In genomic region chr6:126190218-126190871, GRCm38 (mm10) we compare ENCODE assay signal across 21 mouse cellular contexts. TPM values are rescaled to one million over a fixed set of nuclear protein-coding genes. Genes with fewer than 3 reads are reported as not detected.
DNase-seq lines count a peak whose midpoint lies in the region; ATAC-seq and TF ChIP-seq lines count a peak whose summit lies in the region.
"Had no signal": no experiment of that assay in that cellular context is flagged by ENCODE, and none has a peak within 500 bp of the region (broad histone marks: within the 10 kb centered on the region; RNA-seq: fewer than 3 reads in every experiment).

No protein-coding gene starts in this region.

- no peaks in the 10 kb centered on the region for H3K36me3 ChIP-seq in heart, embryonic 10.5 days
- no peaks in the 10 kb centered on the region for H3K36me3 ChIP-seq in heart, embryonic 12.5 days
- no peaks in the 10 kb centered on the region for H3K36me3 ChIP-seq in limb, embryonic 14.5 days (ENCODE audit: control insufficient read depth, insufficient read depth, low read length)
- no peaks in the 10 kb centered on the region for H3K36me3 ChIP-seq in limb, embryonic 10.5 days
- H3K36me3 ChIP-seq: embryonic facial prominence, embryonic 15.5 days; lung, embryonic 15.5 days; midbrain, embryonic 10.5 days had no signal

- no peak overlapping the region for H3K4me3 ChIP-seq in heart, embryonic 10.5 days
- no peak overlapping the region for H3K4me3 ChIP-seq in heart, embryonic 12.5 days
- no peak overlapping the region for H3K4me3 ChIP-seq in limb, embryonic 14.5 days (replicated peaks; ENCODE audit: low read length)
- H3K4me3 ChIP-seq in limb, embryonic 10.5 days, result no peak overlapping the region
- H3K4me3 ChIP-seq: embryonic facial prominence, embryonic 15.5 days; left cerebral cortex, adult 2 months; lung, embryonic 15.5 days; midbrain, embryonic 10.5 days had no signal

- H3K27ac ChIP-seq in heart, embryonic 10.5 days, result no peak overlapping the region
- H3K27ac ChIP-seq in heart, embryonic 12.5 days (ENCODE audit: poor library complexity, severe bottlenecking), result no peak overlapping the region
- H3K27ac ChIP-seq in limb, embryonic 14.5 days (replicated peaks; ENCODE audit: low read depth, low read length), result no peak overlapping the region
- no peak overlapping the region for H3K27ac ChIP-seq in limb, embryonic 10.5 days
- H3K27ac ChIP-seq: embryonic facial prominence, embryonic 15.5 days; hindbrain, postnatal 0 days; left cerebral cortex, adult 2 months; liver, embryonic 14.5 days; lung, embryonic 15.5 days; midbrain, embryonic 10.5 days had no signal

- H3K9me3 ChIP-seq in heart, embryonic 10.5 days, result no peaks in the 10 kb centered on the region
- H3K9me3 ChIP-seq in heart, embryonic 12.5 days (replicated peaks), result no peaks in the 10 kb centered on the region
- H3K9me3 ChIP-seq in limb, embryonic 14.5 days (ENCODE audit: control insufficient read depth, low read length), result no peaks in the 10 kb centered on the region
- no peaks in the 10 kb centered on the region for H3K9me3 ChIP-seq in limb, embryonic 10.5 days (replicated peaks)
- H3K9me3 ChIP-seq: embryonic facial prominence, embryonic 15.5 days; lung, embryonic 15.5 days; midbrain, embryonic 10.5 days had no signal

- no peak overlapping the region for H3K9ac ChIP-seq in heart, embryonic 12.5 days
- H3K9ac ChIP-seq in limb, embryonic 14.5 days (ENCODE audit: low read depth, low read length, severe bottlenecking), result no peak overlapping the region
- H3K9ac ChIP-seq: embryonic facial prominence, embryonic 15.5 days; liver, embryonic 14.5 days; lung, embryonic 15.5 days had no signal

- TF ChIP-seq POLR2A in limb, embryonic 14.5 days (IDR thresholded peaks at IDR 0.05; ENCODE audit: borderline replicate concordance, extremely low read depth, insufficient read depth, insufficient read length), result no peak

- H3K4me2 ChIP-seq in heart, embryonic 12.5 days, result no peak overlapping the region
- no peak overlapping the region for H3K4me2 ChIP-seq in limb, embryonic 14.5 days (replicated peaks; ENCODE audit: low read depth, low read length, severe bottlenecking)
- H3K4me2 ChIP-seq: embryonic facial prominence, embryonic 15.5 days; lung, embryonic 15.5 days had no signal

- no peak for ATAC-seq in heart, embryonic 12.5 days (ENCODE audit: insufficient number of reproducible peaks, low FRiP score)
- ATAC-seq in limb, embryonic 14.5 days (ENCODE audit: low FRiP score, low read depth), result no peak
- ATAC-seq: forebrain, embryonic 16.5 days; hindbrain, postnatal 0 days; intestine, postnatal 0 days had no signal

- H3K4me1 ChIP-seq in heart, embryonic 10.5 days, result no peaks in the 10 kb centered on the region
- no peaks in the 10 kb centered on the region for H3K4me1 ChIP-seq in heart, embryonic 12.5 days (replicated peaks)
- no peaks in the 10 kb centered on the region for H3K4me1 ChIP-seq in limb, embryonic 14.5 days (ENCODE audit: control insufficient read depth, insufficient read depth, low read length)
- H3K4me1 ChIP-seq in limb, embryonic 10.5 days, result 0 out of 2 replicates have a peak, but pooled peaks cover 4% of the 10 kb centered on the region
- H3K4me1 ChIP-seq: embryonic facial prominence, embryonic 15.5 days; lung, embryonic 15.5 days; midbrain, embryonic 10.5 days had no signal

- peak; percentile 11 for DNase-seq in heart, embryonic 10.5 days (ENCODE audit: low spot score)
- peak; percentile 48 for DNase-seq in limb, embryonic 14.5 days (ENCODE audit: low spot score)
- DNase-seq in limb, embryonic 10.5 days (ENCODE audit: low spot score), result no peak
- peak; percentile 29 to 30 for DNase-seq in heart, postnatal 10 days
- DNase-seq in kidney, postnatal 4 days, result peak; percentile 53 to 63
- no peak for DNase-seq in embryo, embryonic 10.5 days (ENCODE audit: low spot score)
- DNase-seq: B cell, adult 2 months; cerebellum, adult 9-11 months; gastrocnemius, postnatal 36 days; lung, postnatal 4 days; thymus, adult 2 months had no signal

- 84% methylated on average over 10 of the region's 10 CpGs for WGBS in heart, embryonic 10.5 days
- WGBS in heart, embryonic 12.5 days, result 67% methylated on average over 10 of the region's 10 CpGs
- WGBS in limb, embryonic 14.5 days, result 77% methylated on average over 10 of the region's 10 CpGs
- WGBS in limb, embryonic 10.5 days, result 93% methylated on average over 10 of the region's 10 CpGs

- H3K27me3 ChIP-seq in heart, embryonic 10.5 days (ENCODE audit: insufficient read depth, poor library complexity, severe bottlenecking), result no peaks in the 10 kb centered on the region
- H3K27me3 ChIP-seq in heart, embryonic 12.5 days (replicated peaks), result no peaks in the 10 kb centered on the region
- no peaks in the 10 kb centered on the region for H3K27me3 ChIP-seq in limb, embryonic 14.5 days (ENCODE audit: control insufficient read depth, insufficient read depth, low read length)
- no peaks in the 10 kb centered on the region for H3K27me3 ChIP-seq in limb, embryonic 10.5 days (ENCODE audit: low read depth, poor library complexity, severe bottlenecking)
- H3K27me3 ChIP-seq: embryonic facial prominence, embryonic 15.5 days; lung, embryonic 15.5 days had no signal

- intact Hi-C loops in heart, postnatal 10 days (cut with DNase I), result no loop called here

RNA-seq across cellular contexts. Expression of gene Ntf3, which starts 23.6 kb away (rescaled TPM):
- 11.0 and 12.8 TPM in 2 replicates for polyA plus RNA-seq in heart, embryonic 10.5 days (2016; fragmentation: Nextera tagmentation; extraction: Ambion mirVana)
- polyA plus RNA-seq in heart, embryonic 12.5 days (2016; fragmentation: Nextera tagmentation; extraction: Ambion mirVana), result 8.2 and 8.9 TPM in 2 replicates
- 18.6 and 19.4 TPM in 2 replicates for polyA plus RNA-seq in limb, embryonic 14.5 days (2012; rRNA removed)
- polyA plus RNA-seq in limb, embryonic 14.5 days (2014; fragmentation: Nextera tagmentation; extraction: Ambion mirVana), result 21.5 and 25.0 TPM in 2 replicates
- 13.7 and 22.9 TPM in 2 replicates for polyA plus RNA-seq in limb, embryonic 10.5 days (2016; fragmentation: Nextera tagmentation; extraction: Ambion mirVana)
- 1 to 10 TPM; 3.7 to 4.3 TPM for total RNA-seq in heart, postnatal 10 days (2021)
- total RNA-seq: neutrophil, adult 5-6 weeks had no signal

Comparison
In these comparisons a context has a peak if more than half of its experiments do, and no peak if none do; other contexts are left out.
1. DNase-seq: peak in heart, embryonic 10.5 days (single experiment), limb, embryonic 14.5 days (single experiment), heart, postnatal 10 days (2 of 2) and kidney, postnatal 4 days (2 of 2); none in limb, embryonic 10.5 days (single experiment) and embryo, embryonic 10.5 days (single experiment).